Mouse (Mus musculus): ENCODE measurements around the gene Gm10256. TPM values are rescaled to one million over a fixed set of nuclear protein-coding genes. Genes with fewer than 3 reads are reported as not detected.
"Not testable (repeated sequence)": the region's sequence is repeated elsewhere in the genome, so short reads cannot be mapped to it uniquely, and the experiment has no call there.

Gene Gm10256
- total RNA-seq (2021): not detected
- long read RNA-seq, experiment 1: 0 reads
- long read RNA-seq, experiment 2: 0 reads

GRCm38 (mm10) chrY:2830380-2830779 is at the start of gene Gm10256, which contains the start of gene Rbmy:
Gene Gm10256, plus strand, starts transcription at chrY:2830699.
Gene Rbmy, plus strand, starts transcription at chrY:2830680.
- DNase-seq: not testable (repeated sequence)

GRCm38 (mm10) chrY:2796105-2796504 is 34.4 kb upstream of the Gm10256 start, which contains the start of gene Gm4064:
Gene Gm4064, minus strand, starts transcription at chrY:2796205.
- not testable (repeated sequence) for DNase-seq

- DNase-seq: not testable (repeated sequence)
These were observed 70.2 kb downstream of the Gm10256 start, which contains the start of gene Gm10352 for GRCm38 (mm10) chrY:2900689-2901088. Gene Gm10352, plus strand, starts transcription at chrY:2900989.

Other genes starting within 250 kb of the Gm10256 start
- not detected for gene H2al2c, start 231.6 kb upstream of the Gm10256 start, total RNA-seq (2021)
- not detected for gene Sry, start 167.0 kb upstream of the Gm10256 start, total RNA-seq (2021)
- gene H2al2b, start 110.0 kb upstream of the Gm10256 start, total RNA-seq (2021): not detected
- not detected for gene Gm4064, start 34.5 kb upstream of the Gm10256 start, total RNA-seq (2021)
- gene Rbmy, start within 50 bp of the Gm10256 start, total RNA-seq (2021): not detected
- not detected for gene Gm10352, start 70.3 kb downstream of the Gm10256 start, total RNA-seq (2021)
- not detected for gene Gm29289, start 101.9 kb downstream of the Gm10256 start, total RNA-seq (2021)